Mouse (Mus musculus) heart, embryonic 10.5 days (tissue): ENCODE measurements around the gene Rgs9. TPM values are rescaled to one million over a fixed set of nuclear protein-coding genes. Genes with fewer than 3 reads are reported as not detected.
"Not testable (repeated sequence)": the region's sequence is repeated elsewhere in the genome, so short reads cannot be mapped to it uniquely, and the experiment has no call there.

Experiments
- DNase-seq: peaks from one replicate; pipeline ENCODE4 v3.0.0-alpha.2; 2017; ENCODE audit warnings: low spot score
- H3K27ac ChIP-seq: fragments of 300-500 bp; sonication (generic); 2 replicates; pipeline ENCODE4 v1.5.1; 2016; ENCODE audit warnings: mild to moderate bottlenecking
- H3K27me3 ChIP-seq: fragments of 300-500 bp; sonication (generic); 2 replicates; pipeline ENCODE4 v1.6.1; 2016; ENCODE audit warnings: mild to moderate bottlenecking; ENCODE audit not compliant: poor library complexity, insufficient read depth, severe bottlenecking
- H3K36me3 ChIP-seq: fragments of 300-500 bp; sonication (generic); 2 replicates; pipeline ENCODE4 v1.6.1; 2016; ENCODE audit warnings: mild to moderate bottlenecking, moderate library complexity
- H3K4me1 ChIP-seq: fragments of 300-500 bp; sonication (generic); 2 replicates; pipeline ENCODE4 v1.6.1; 2016; ENCODE audit warnings: mild to moderate bottlenecking
- H3K4me3 ChIP-seq: fragments of 300-500 bp; sonication (generic); 2 replicates; pipeline ENCODE4 v1.5.1; 2016; ENCODE audit warnings: mild to moderate bottlenecking, moderate library complexity
- H3K9me3 ChIP-seq: fragments of 300-500 bp; sonication (generic); 2 replicates; pipeline ENCODE4 v1.6.1; 2016; ENCODE audit warnings: mild to moderate bottlenecking, moderate library complexity
- WGBS: fragments of 180-500 bp; shearing (Covaris S2); methylation state at CpG from one replicate; pipeline ENCODE4 v1.1.7; 2016; 5-methylcytosine and 5-hydroxymethylcytosine counted together
- polyA plus RNA-seq: library from polyadenylated mRNA; unstranded; fragments of >200 nt; fragmentation: Nextera tagmentation; extraction: Ambion mirVana; gene quantifications from 2 replicates; pipeline ENCODE4 v1.2.1, GENCODE M21; 2016

Gene Rgs9
- 0.75 and 1.0 TPM in 2 replicates for polyA plus RNA-seq

DNA sequence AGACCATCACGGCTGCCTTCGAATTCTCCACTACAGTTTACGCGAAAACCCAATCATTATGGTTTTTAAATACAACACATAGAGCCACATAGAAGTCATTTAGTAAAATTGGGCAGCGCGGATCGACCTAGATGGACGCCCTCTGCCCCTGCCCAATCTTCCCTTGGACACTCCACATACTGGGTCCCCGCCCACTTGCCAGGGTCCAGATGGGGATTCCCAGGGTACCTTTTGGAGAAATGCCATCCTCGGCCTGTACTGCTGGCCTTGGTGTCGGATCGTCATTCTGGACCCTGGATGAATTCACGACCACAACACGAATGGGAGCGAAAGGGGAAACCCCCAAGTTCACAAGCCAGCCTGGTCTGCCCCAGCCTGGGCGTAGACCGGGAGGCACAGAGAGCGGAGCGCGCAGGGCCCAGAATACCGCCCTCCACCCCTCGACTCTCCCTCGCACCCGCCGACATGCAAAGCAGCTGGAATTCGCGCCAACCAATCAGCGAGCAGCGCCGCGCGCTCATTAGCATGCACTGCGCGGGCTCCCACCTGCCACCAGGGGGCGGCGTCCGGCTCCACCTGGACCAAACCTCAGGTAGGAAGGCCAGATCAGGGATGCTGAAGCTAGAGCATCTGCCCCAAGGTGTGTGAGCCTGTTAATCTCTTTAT, at the start of gene Rgs9:
Gene Rgs9, minus strand, starts transcription at position 420 of the 666 bp plus-strand sequence.
- peak within 1 kb of the TSS; percentile 53; the same call in 1 of the 2 replicates for H3K27ac ChIP-seq
- peaks cover 47% of the 10 kb centered on the region for H3K27me3 ChIP-seq
- H3K4me3 ChIP-seq: peak within 1 kb of the TSS; percentile 60
- DNase-seq: peak; percentile 94
- H3K9me3 ChIP-seq: no peaks in the 10 kb centered on the region
- 7% methylated on average over 37 of the region's 37 CpGs for WGBS
- peaks cover 8% of the 10 kb centered on the region for H3K4me1 ChIP-seq
- no peaks in the 10 kb centered on the region for H3K36me3 ChIP-seq

DNA sequence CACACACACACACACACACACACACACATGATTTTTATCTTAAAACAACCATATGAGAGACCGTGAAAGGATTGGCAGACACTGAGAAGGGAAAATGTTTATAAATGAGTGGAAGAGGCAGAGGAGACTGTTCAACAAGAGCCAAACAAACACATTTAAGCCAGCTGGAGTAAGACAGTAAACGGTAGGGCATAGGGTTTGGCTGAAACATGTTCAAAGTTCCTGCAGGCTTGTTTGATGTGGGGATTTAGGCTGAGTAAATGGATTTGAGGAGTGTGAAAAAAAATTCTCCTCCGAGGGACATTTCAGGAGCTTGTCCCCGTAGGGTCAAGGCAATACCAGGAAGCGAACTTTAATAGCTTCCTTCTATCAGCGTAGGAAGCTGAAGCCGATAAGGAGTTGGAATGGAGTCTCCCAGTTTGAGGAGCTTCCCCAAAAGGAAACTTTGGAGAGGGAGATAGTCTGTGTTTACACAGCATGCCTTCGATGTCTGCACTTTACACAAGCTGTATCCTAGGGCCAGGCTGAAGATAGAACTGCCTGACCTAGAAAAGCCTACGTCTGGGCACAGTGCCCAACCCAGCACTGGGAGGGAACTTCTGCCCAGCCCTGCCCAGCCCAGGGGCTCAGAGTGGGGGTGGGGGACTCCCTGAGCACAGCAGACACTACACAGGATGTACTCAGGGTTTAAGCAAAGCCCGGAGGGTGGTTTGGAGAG, 49.5 kb upstream of the Rgs9 start:
- peaks cover 50% of the 10 kb centered on the region for H3K4me1 ChIP-seq
- no peaks in the 10 kb centered on the region for H3K9me3 ChIP-seq
- H3K27ac ChIP-seq: peak overlapping the region; percentile 54
- DNase-seq: peak; percentile 86
- 18% methylated on average over 10 of the region's 10 CpGs for WGBS
- H3K36me3 ChIP-seq: no peaks in the 10 kb centered on the region
- H3K4me3 ChIP-seq: no peak overlapping the region
- H3K27me3 ChIP-seq: no peaks in the 10 kb centered on the region

DNA sequence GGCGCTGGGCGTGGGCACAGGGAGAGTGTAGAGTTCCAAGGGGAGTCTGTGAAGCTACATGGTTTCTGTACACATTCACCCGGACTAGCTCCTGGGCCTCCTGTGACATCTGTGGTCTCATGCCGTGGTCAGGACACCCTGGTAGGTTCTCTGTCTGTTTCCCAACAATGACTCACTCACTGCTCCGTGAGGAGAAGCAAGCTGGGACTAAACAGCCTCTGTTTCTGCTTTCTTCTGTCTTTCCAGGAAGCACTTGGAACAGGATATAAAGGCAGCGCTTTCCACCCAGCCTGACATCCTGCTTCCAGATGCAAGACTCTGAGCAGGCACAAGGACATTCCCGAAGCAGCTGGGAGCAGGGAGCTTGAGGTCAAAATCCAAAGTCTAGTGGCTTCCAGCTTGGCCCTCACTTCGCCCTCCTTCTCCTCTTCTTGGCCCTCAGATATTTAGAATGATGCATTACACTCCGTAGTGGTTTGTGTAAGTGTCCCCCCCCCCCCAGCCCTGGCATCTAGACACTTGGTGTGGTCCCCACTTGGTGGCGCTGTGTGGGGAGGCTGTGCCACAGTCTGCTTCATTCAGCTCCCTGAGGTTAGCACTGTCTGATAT, 46.2 kb upstream of the Rgs9 start:
- DNase-seq: no peak
- no peaks in the 10 kb centered on the region for H3K27me3 ChIP-seq
- H3K9me3 ChIP-seq: no peaks in the 10 kb centered on the region
- H3K4me1 ChIP-seq: peaks cover 46% of the 10 kb centered on the region
- 16% methylated on average over 10 of the region's 10 CpGs for WGBS
- H3K27ac ChIP-seq: peak overlapping the region; percentile 77
- H3K4me3 ChIP-seq: peak overlapping the region; percentile 27; the same call in 1 of the 2 replicates
- no peaks in the 10 kb centered on the region for H3K36me3 ChIP-seq

DNA sequence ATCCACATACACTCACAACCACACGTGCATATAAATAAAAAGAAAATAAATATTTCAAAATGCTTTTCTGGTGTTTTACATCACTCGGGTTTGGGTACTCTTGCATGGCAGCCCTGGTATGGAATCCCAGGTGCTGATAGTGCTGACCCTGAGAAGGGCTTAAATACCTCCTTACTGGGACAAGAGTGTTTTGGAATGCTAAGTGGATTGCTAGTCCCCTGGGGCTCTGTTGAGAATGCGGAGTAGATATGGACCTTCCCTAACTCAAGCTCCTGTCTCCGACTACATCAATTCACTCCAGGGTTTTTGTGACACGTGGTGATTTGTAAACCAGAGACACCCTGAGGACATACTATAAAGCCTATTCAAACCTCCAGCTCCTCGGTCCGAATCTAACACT, 45.6 kb upstream of the Rgs9 start:
- 13% methylated on average over 7 of the region's 7 CpGs for WGBS
- DNase-seq: no peak
- Histone ChIP-seq H3K27ac (peak overlapping the region; percentile 77), H3K4me3 (peak overlapping the region; percentile 27; the same call in 1 of the 2 replicates), H3K36me3 (no peaks in the 10 kb centered on the region), H3K9me3 (no peaks in the 10 kb centered on the region), H3K27me3 (no peaks in the 10 kb centered on the region), H3K4me1 (peaks cover 44% of the 10 kb centered on the region)

DNA sequence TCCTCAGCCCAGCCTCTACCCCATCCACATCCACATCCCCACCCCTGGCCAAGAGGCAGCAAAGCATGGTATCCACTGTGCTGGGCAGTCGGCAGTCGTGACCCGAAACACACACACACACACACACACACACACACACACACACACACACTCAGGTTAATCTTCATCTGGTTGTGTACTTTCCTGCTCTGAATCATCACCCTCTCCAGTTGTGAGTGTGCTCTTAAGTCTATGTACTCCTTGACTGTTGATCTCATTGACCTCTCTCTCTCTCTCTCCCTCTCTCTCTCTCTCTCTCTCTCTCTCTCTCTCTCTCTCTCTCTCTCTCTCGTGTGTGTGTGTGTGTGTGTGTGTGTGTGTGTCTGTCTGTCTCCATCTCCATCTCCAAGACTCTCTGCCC, 44.7 kb upstream of the Rgs9 start:
- Histone ChIP-seq H3K27ac (0 out of 2 replicates have a peak overlapping the region, but pooled peaks have one; percentile 4), H3K4me1 (peaks cover 35% of the 10 kb centered on the region)
- H3K27me3 ChIP-seq, H3K9me3 ChIP-seq, H3K4me3 ChIP-seq, H3K36me3 ChIP-seq, DNase-seq: not testable (repeated sequence)
- 93% methylated on average over 3 of the region's 4 CpGs for WGBS

DNA sequence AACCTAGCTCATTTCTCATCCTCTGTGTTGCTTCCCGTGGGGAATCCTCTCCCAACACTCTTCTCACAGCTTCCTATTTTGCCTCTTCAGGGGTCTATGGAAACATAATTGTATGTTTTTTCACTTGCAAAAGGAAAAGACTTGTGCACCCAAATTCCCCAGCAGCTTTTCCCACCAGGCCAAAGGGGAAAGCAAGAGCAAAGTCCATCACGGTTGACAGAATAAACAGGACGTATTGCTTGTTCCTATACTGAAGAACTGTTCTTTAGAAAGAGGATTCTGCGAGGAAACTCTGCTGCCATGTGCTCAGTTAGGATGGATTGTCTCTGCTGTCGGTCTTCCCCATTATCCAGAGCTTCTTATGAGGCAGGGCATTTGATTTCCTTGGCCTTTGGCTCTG, 42.6 kb upstream of the Rgs9 start:
- H3K27ac ChIP-seq: no peak overlapping the region
- 81% methylated on average over 5 of the region's 5 CpGs for whole genome bisulfite sequencing
- no peaks in the 10 kb centered on the region for H3K9me3 ChIP-seq
- no peaks in the 10 kb centered on the region for H3K27me3 ChIP-seq
- peaks cover 21% of the 10 kb centered on the region for H3K4me1 ChIP-seq
- DNase-seq: no peak
- no peak overlapping the region for H3K4me3 ChIP-seq
- H3K36me3 ChIP-seq: no peaks in the 10 kb centered on the region

DNA sequence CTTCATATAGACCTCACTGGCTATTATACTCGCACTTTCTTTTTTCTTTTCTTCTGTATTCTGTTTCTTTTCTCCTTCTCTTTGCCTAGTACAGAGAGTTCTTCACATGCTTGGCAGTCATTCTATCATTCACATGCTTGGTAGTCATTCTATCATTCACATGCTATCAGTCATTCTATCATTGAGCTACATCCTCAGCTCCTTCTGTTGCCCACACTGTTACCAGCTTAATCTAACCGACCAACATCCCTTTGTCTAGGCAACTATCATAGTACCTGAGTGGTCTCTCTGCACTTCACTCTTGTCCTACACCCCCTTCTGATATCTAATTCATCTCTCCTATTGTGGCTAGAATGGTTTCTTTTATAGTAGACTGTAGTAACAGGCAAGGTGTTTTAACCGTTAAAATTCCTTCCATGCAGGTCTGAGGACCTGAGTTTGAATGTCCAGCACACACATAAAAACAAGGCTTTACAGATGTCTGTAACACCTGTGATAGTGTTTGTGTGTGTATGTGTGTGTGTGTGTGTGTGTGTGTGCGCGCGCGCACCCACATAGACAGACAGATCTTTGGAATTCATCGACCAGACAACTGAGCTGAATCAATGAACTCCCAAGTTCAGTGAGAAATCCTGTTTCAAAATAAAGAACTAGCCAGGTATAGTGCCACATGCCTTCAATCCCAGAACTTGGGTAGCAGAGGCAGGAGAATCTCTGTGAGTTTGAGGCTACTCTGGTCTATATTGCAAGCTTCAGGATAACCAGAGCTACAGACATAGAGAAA, 41.4 kb upstream of the Rgs9 start:
- Histone ChIP-seq H3K4me1 (peaks cover 15% of the 10 kb centered on the region), H3K27ac (no peak overlapping the region), H3K9me3 (no peaks in the 10 kb centered on the region), H3K36me3 (no peaks in the 10 kb centered on the region), H3K4me3 (no peak overlapping the region), H3K27me3 (no peaks in the 10 kb centered on the region)
- DNase-seq: no peak
- 89% methylated on average over 8 of the region's 8 CpGs for WGBS

DNA sequence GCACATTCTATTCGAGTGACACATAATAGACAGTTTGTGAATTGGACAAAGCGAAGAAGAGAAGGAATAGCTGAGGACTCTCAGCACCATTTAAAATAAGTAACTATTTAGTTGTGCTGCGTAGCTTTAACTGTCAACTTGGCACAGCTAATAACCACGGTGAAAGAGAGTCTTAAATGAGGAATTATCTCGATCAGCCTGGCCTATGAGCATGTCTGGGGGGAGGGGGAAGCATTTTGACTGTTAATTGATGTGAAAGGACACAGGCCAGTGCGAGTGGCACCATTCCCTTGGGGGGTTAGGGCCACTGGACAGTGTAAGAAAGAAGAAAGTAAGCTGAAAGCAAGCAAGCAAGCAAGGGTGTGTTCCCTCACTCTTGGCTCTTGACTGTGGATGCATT, 38.0 kb upstream of the Rgs9 start:
- no peak for DNase-seq
- Histone ChIP-seq H3K36me3 (no peaks in the 10 kb centered on the region), H3K4me3 (no peak overlapping the region), H3K9me3 (no peaks in the 10 kb centered on the region), H3K27me3 (no peaks in the 10 kb centered on the region), H3K4me1 (peaks cover 8% of the 10 kb centered on the region), H3K27ac (no peak overlapping the region)
- WGBS: 56% methylated on average over 6 of the region's 6 CpGs

DNA sequence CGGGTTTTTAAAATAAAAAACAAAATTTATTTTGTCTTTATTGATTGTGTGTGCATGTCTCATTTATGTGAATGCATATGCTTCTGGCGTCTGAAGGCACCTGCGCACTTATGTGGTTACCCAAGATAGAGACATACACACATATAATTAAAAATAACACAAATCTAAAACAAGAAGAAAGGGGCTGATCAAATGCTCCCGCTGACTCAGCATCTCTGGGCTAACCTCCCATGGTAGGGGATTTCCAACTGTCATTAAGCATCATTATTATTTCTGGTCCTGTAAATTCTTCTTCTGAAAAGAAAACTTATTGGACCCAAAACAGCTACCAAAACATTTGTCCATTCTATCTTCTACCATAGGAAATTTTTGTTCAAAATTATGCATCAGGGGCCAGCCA, 36.8 kb upstream of the Rgs9 start:
- Histone ChIP-seq H3K4me3 (no peak overlapping the region), H3K36me3 (no peaks in the 10 kb centered on the region), H3K27me3 (0 out of 2 replicates have a peak, but pooled peaks cover 3% of the 10 kb centered on the region), H3K27ac (no peak overlapping the region), H3K9me3 (no peaks in the 10 kb centered on the region), H3K4me1 (peaks cover 8% of the 10 kb centered on the region)
- 83% methylated on average over 4 of the region's 4 CpGs for WGBS
- DNase-seq: no peak

DNA sequence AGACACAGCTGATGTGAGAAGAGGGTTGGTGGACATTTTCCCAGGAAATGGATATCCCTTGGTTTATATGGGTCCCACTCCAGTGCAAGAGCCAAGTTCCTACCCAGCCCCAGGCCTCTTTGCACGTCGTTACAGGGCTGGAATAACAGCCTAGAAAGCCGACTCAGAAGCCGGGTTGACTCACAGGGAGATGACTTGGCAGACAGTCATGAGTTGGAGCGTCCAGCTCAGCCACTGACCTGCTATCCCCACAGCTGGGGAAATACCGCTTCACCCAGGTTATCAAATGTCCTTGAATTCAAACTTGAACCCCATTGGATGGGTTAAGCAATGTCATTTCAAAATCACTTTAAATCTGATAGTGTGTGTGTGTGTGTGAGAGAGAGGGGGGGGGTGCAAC, 34.8 kb upstream of the Rgs9 start:
- no peak overlapping the region for H3K27ac ChIP-seq
- H3K9me3 ChIP-seq: no peaks in the 10 kb centered on the region
- 74% methylated on average over 6 of the region's 6 CpGs for WGBS
- DNase-seq: no peak
- H3K4me1 ChIP-seq: peaks cover 12% of the 10 kb centered on the region
- no peak overlapping the region for H3K4me3 ChIP-seq
- 0 out of 2 replicates have a peak, but pooled peaks cover 3% of the 10 kb centered on the region for H3K27me3 ChIP-seq
- no peaks in the 10 kb centered on the region for H3K36me3 ChIP-seq

DNA sequence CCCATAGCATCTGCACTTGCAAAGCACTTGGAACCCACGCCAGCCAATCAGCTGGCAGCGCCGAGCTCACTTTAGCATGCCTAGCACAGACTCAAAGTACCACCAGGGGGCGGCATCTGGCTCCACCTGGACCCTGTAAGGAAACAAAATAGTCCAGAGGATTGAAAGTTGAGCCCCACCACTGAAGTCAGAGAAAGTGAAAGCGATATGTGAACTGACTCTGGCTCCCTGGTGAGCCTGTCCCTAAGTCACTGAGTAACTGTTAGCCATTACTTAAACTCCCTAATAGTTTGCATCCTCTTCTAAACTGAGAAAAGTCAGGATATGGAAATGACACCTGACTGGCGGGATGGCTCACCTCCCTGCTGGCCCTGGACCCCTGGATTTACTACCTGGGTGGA, 33.5 kb upstream of the Rgs9 start:
- 4% methylated on average over 6 of the region's 6 CpGs for WGBS
- peak overlapping the region; percentile 45 for H3K4me3 ChIP-seq

DNA sequence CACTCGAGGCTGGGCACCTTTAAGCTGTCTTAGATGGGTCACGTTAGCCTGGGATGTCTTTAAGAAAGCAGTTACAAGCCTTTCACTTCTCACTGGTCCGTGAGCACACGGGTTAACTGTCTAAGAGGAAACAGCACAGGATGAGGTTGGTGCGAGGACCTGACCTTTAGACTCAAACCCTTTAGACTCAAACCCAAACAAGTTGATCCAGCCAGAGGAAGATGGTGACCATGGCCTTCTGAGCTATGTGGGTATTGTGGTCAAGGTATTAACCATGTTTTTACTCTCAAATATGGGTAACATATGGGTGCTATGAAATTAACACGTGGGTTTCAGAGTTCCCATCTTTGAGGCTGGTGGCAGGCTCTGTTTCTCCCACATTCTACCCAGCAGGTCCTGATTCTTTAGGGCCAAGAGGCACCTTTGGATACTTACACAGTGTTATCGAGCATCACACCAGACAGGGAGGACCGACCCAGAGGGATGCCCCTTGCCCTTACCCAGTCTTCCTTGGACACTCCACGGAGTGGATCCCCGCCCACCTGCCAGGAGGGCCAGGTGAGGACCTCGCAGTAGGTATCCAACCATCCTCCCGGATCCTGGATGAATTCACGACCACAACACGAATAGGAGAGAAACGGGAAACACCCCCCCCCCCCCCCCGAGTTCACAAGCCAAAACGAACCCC, 32.9 kb upstream of the Rgs9 start:
- Histone ChIP-seq H3K36me3 (no peaks in the 10 kb centered on the region), H3K4me3 (peak overlapping the region; percentile 45), H3K4me1 (peaks cover 12% of the 10 kb centered on the region), H3K27ac (no peak overlapping the region), H3K27me3 (0 out of 2 replicates have a peak, but pooled peaks cover 3% of the 10 kb centered on the region), H3K9me3 (no peaks in the 10 kb centered on the region)
- WGBS: 34% methylated on average over 17 of the region's 17 CpGs
- DNase-seq: no peak

More for the DNA sequence above, 33.5 kb upstream of the Rgs9 start:
- no peaks in the 10 kb centered on the region for H3K36me3 ChIP-seq
- peaks cover 12% of the 10 kb centered on the region for H3K4me1 ChIP-seq
- no peak overlapping the region for H3K27ac ChIP-seq
- DNase-seq: peak; percentile 95
- no peaks in the 10 kb centered on the region for H3K9me3 ChIP-seq
- H3K27me3 ChIP-seq: 0 out of 2 replicates have a peak, but pooled peaks cover 3% of the 10 kb centered on the region
